Mouse (Mus musculus) liver, postnatal 0 days (tissue): Measurements from ENCODE around the gene Ccne1. TPM values are rescaled to one million over a fixed set of nuclear protein-coding genes. Genes with fewer than 3 reads are reported as not detected.

Source experiments
- ATAC-seq: fragments of 200-750 bp; cut with Nextera tagmentation; 2 replicates; pipeline ENCODE4 v1.8.0; 2017; ENCODE audit warnings: mild to moderate bottlenecking, moderate library complexity
- DNase-seq: peaks from one replicate; pipeline ENCODE4 v3.0.0-alpha.2; 2016
- H3K27ac ChIP-seq: fragments of 300-500 bp; sonication (generic); 2 replicates; pipeline ENCODE4 v1.5.1; 2014; ENCODE audit warnings: antibody characterized with exemption, moderate library complexity, mild to moderate bottlenecking, low read depth
- H3K27me3 ChIP-seq: fragments of 300-500 bp; sonication (generic); 2 replicates; pipeline ENCODE4 v1.6.1; 2014; ENCODE audit warnings: low read length, control low read depth, mixed read lengths; ENCODE audit not compliant: insufficient read depth
- H3K36me3 ChIP-seq: fragments of 300-500 bp; sonication (generic); replicated peaks from 2 replicates; pipeline ENCODE4 v1.6.1; 2014; ENCODE audit warnings: mild to moderate bottlenecking, control low read depth, low read length, moderate library complexity, mixed read lengths; ENCODE audit not compliant: insufficient read depth
- H3K4me1 ChIP-seq: fragments of 300-500 bp; sonication (generic); 2 replicates; pipeline ENCODE4 v1.6.1; 2014; ENCODE audit warnings: antibody characterized with exemption, mild to moderate bottlenecking, control low read depth; ENCODE audit not compliant: insufficient read depth
- H3K4me2 ChIP-seq: fragments of 300-500 bp; sonication (generic); 2 replicates; pipeline ENCODE4 v1.6.1; 2014; ENCODE audit warnings: low read depth, mild to moderate bottlenecking, low read length, moderate library complexity, mixed read lengths
- H3K4me3 ChIP-seq: fragments of 300-500 bp; sonication (generic); 2 replicates; pipeline ENCODE4 v1.5.1; 2014; ENCODE audit warnings: low read depth, low read length
- H3K9ac ChIP-seq: fragments of 300-500 bp; sonication (generic); replicated peaks from 2 replicates; pipeline ENCODE4 v1.6.1; 2014; ENCODE audit warnings: mild to moderate bottlenecking, moderate library complexity
- H3K9me3 ChIP-seq: fragments of 300-500 bp; sonication (generic); 2 replicates; pipeline ENCODE4 v1.6.1; 2016; ENCODE audit warnings: mild to moderate bottlenecking, control low read depth, low read length, mixed read lengths
- CTCF ChIP-seq: sonication (generic); IDR thresholded peaks from 2 replicates; pipeline ENCODE4 v1.5.1; 2016; ENCODE audit warnings: antibody characterized with exemption, low read depth
- EP300 ChIP-seq: IDR thresholded peaks from 2 replicates; pipeline ENCODE4 v1.6.1; 2016; ENCODE audit warnings: antibody characterized with exemption, low read depth, mild to moderate bottlenecking
- WGBS: fragments of 180-500 bp; shearing (Covaris S2); extraction: QIAGEN DNeasy Blood & Tissue Kit; methylation state at CpG from one replicate; pipeline ENCODE4 v1.1.7; 2014; ENCODE audit not compliant: insufficient replicate concordance; 5-methylcytosine and 5-hydroxymethylcytosine counted together
- polyA plus RNA-seq: library from polyadenylated mRNA; unstranded; fragments of >200 nt; fragmentation: Nextera tagmentation; extraction: Ambion mirVana; gene quantifications from 2 replicates; pipeline ENCODE4 v1.2.1, GENCODE M21; 2015

Gene Ccne1
- polyA plus RNA-seq, 1 experiment from 2014 or later, result 32.4 TPM

DNA sequence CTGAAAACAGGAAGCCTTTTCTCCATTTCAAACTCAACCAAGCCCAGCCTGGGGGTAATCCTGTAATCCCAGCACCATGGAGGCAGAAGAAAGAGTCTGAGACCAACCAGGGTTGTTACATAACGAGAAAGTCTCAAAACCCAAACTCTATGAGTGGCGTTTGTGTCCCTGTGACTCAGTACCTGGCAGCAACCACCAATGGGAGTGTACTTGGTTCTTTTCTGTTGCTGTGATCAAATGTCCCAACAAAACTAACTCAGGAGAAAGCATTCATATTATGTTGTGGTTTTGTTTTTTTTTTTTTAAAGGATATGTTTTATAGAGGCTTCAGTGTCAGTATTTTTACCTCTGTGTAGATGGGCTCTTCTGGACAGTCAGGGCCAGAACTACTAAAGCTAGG is 36.7 kb downstream of the Ccne1 start:
- TF ChIP-seq CTCF, result no peak
- no peak for TF ChIP-seq EP300
- Histone ChIP-seq H3K4me1 (no peaks in the 10 kb centered on the region), H3K4me3 (no peak overlapping the region), H3K4me2 (no peak overlapping the region), H3K27ac (no peak overlapping the region), H3K27me3 (peaks cover 12% of the 10 kb centered on the region; the same call in 1 of the 2 replicates), H3K36me3 (no peaks in the 10 kb centered on the region), H3K9me3 (no peaks in the 10 kb centered on the region), H3K9ac (no peak overlapping the region)
- ATAC-seq (no peak), DNase-seq (no peak)
- WGBS, result 35% methylated on average over 2 of the region's 2 CpGs

DNA sequence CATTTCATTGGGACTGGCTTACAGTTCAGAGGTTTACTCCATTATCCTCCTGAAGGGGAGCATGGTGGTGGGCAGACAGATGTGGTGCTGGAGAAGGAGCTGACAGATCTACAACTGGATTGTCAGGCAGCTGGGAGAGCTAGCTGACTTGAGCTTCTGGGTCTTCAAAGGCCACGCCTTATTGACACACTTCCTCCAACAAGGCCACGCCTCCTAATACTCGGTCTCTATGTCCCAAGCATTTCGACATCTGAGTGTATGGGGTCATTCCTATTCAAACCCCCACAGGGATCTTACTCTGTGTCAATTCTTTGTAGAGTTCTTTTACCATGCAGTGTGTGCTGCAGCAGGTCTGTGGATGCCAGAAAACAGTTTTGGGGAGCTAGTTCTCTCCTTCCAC is 42.9 kb downstream of the Ccne1 start:
- Histone ChIP-seq H3K4me2 (no peak overlapping the region), H3K4me1 (peaks cover 9% of the 10 kb centered on the region; the same call in 1 of the 2 replicates), H3K27ac (no peak overlapping the region), H3K9me3 (no peaks in the 10 kb centered on the region), H3K9ac (no peak overlapping the region), H3K4me3 (no peak overlapping the region), H3K27me3 (no peaks in the 10 kb centered on the region), H3K36me3 (no peaks in the 10 kb centered on the region)
- ATAC-seq (0 out of 2 replicates have a peak, but pooled peaks have one; percentile 26), DNase-seq (no peak)
- TF ChIP-seq EP300 (no peak), CTCF (no peak)
- WGBS, result 34% methylated on average over 4 of the region's 4 CpGs

DNA sequence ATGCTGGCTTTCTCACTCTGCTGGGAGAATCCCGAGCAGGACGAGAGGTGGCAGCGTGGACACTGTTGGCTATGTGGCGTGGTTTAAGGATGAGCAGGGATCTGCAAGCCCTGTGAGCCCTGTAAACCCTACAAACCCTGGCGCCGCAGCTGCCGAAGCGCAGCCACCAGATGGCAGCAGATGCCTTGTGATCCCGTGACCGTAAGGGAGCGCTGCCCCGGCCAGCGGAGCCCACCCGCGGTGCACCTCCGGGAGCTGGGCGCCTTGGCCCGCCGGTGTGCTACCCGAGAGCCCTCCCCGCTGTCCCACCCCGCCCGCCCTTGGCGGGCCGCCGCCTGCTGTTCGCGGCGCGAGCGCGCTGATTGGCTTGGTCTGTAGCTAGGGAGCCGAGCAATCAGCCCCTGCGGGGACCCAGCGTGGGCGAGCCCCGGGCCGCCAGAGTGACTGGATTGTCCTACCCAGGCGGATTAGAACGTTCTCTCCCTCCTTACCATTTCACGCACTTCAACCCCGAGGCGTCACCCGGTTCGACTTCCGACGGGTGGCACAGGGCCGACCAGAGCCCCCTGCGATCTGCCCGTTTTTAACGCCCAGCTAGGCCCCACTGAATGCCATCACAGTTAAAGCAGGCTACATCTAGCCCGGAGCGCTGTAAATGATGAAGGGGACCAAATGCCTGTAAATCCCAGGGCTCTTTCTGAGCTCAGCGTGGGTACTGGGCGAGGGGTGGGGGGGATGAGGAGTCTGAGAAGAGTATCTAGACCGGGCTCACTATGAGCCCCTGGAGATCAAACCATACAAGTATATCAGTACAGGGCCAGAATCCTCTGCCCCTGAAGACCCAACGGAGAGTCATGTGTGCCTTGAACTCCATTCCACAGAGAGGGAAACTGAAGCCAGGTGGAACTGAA is 46.0 kb downstream of the Ccne1 start:
- no peaks in the 10 kb centered on the region for H3K36me3 ChIP-seq
- H3K9me3 ChIP-seq, result no peaks in the 10 kb centered on the region
- peak overlapping the region; percentile 94 for H3K4me2 ChIP-seq
- H3K27ac ChIP-seq, result no peak overlapping the region
- H3K9ac ChIP-seq, result peak overlapping the region; percentile 65
- TF ChIP-seq CTCF, result peak; percentile 92
- no peak for TF ChIP-seq EP300
- peak overlapping the region; percentile 57 for H3K4me3 ChIP-seq
- ATAC-seq (peak; percentile 84), DNase-seq (peak; percentile 87)
- H3K27me3 ChIP-seq, result no peaks in the 10 kb centered on the region
- 2% methylated on average over 57 of the region's 57 CpGs for WGBS
- peaks cover 9% of the 10 kb centered on the region; the same call in 1 of the 2 replicates for H3K4me1 ChIP-seq

DNA sequence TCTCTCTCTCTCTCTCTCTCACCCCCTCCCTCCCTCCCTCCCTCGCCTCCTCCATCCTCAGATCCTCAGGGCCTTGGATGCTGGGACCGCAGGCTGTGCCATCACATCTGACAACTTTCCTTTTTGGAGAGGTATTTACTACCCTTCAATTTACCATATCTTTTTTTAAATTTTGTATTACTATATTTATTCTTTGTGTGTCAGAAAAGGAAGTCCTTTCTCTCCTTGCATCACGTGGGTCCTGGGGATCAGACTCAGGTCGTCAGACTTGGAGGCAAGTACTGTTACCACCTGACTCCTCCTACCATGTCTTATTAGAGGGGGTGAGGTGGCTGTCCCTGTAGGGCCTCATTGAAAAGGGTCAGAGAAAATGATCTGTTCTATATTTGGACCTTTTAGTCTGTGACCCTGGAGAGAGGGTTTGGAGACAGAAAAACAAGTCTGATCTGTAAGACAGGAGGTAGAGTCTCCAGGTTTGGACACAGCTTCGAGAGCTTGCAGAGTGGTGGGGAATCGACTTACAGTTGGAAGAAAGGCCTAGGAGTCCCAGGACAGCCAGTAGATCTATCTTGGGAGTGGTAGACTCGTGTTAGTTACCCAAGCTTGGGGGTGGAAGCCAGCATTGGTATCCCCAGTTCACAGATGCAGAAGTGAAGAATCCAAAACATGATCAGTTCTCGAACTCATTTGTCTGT is 47.6 kb downstream of the Ccne1 start:
- H3K4me2 ChIP-seq, result no peak overlapping the region
- no peak for TF ChIP-seq CTCF
- no peak for TF ChIP-seq EP300
- DNase-seq, result no peak
- ATAC-seq, result no peak
- no peaks in the 10 kb centered on the region for H3K27me3 ChIP-seq
- no peak overlapping the region for H3K9ac ChIP-seq
- H3K4me3 ChIP-seq, result no peak overlapping the region
- 61% methylated on average over 8 of the region's 8 CpGs for WGBS
- no peak overlapping the region for H3K27ac ChIP-seq
- H3K9me3 ChIP-seq, result no peaks in the 10 kb centered on the region
- peaks cover 9% of the 10 kb centered on the region; the same call in 1 of the 2 replicates for H3K4me1 ChIP-seq
- H3K36me3 ChIP-seq, result no peaks in the 10 kb centered on the region

DNA sequence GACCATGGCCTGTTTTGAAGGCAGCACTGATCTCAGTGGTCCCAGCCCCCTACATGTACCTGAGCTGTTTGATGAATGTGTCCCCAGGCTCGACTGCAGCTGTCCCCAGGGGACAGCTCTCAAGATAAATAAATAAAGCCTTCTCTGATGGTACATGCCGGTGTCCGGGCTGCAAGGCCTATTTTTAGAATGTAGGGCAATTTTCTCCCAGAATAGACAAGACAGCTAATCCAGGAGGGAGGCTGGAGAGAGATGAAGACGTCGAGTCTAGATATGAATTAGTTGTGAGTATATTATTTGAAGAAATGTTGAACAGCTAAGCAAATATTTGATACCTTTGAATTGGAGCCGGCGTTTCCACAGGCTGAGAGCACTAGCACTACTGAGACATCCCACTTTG is 48.2 kb downstream of the Ccne1 start:
- no peaks in the 10 kb centered on the region for H3K36me3 ChIP-seq
- no peak overlapping the region for H3K4me2 ChIP-seq
- H3K27ac ChIP-seq, result no peak overlapping the region
- no peak overlapping the region for H3K4me3 ChIP-seq
- no peaks in the 10 kb centered on the region for H3K9me3 ChIP-seq
- 53% methylated on average over 7 of the region's 7 CpGs for WGBS
- DNase-seq (no peak), ATAC-seq (no peak)
- H3K4me1 ChIP-seq, result peaks cover 9% of the 10 kb centered on the region; the same call in 1 of the 2 replicates
- no peak overlapping the region for H3K9ac ChIP-seq
- no peaks in the 10 kb centered on the region for H3K27me3 ChIP-seq
- no peak for TF ChIP-seq CTCF
- TF ChIP-seq EP300, result no peak

DNA sequence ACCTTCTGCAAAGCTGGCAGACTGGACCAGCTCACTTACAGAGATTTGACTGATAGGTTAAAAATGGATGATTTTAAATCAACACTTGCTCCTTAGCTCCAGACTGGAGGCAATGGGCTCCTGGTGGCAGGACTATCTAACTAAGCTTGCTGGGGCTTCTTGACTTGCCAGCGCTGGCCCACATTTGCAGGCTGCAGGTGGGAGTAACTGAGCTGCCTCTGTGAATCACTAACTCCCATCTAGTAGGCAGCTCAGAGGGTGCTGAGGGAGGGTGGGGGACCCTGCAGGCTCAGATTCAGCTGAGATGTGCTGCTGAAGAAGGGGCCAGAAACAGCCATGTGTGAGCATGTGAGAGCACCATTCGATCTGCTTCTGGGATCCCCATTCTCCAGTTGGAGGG is 51.3 kb downstream of the Ccne1 start:
- DNase-seq (no peak), ATAC-seq (no peak)
- no peaks in the 10 kb centered on the region for H3K36me3 ChIP-seq
- H3K9ac ChIP-seq, result no peak overlapping the region
- no peak overlapping the region for H3K27ac ChIP-seq
- TF ChIP-seq CTCF, result no peak
- no peak for TF ChIP-seq EP300
- 69% methylated on average over 2 of the region's 2 CpGs for WGBS
- no peaks in the 10 kb centered on the region for H3K9me3 ChIP-seq
- H3K4me1 ChIP-seq, result peaks cover 3% of the 10 kb centered on the region; the same call in 1 of the 2 replicates
- no peaks in the 10 kb centered on the region for H3K27me3 ChIP-seq
- no peak overlapping the region for H3K4me2 ChIP-seq
- H3K4me3 ChIP-seq, result no peak overlapping the region
